Mouse (Mus musculus) E14TG2a.4 (cell line): Measurements from ENCODE around the gene Serpinb9d.

ENCODE experiments used
- CTCF ChIP-seq: conservative IDR thresholded peaks from 2 replicates; pipeline ENCODE4 v1.5.1; 2014; ENCODE audit warnings: low read length
- NANOG ChIP-seq: IDR thresholded peaks from 2 replicates; pipeline ENCODE4 v1.6.1; 2014; ENCODE audit warnings: borderline replicate concordance, low read length, mixed read lengths
- POU5F1 ChIP-seq: IDR thresholded peaks from 2 replicates; pipeline ENCODE4 v1.6.1; 2014; ENCODE audit warnings: low read length, borderline replicate concordance

DNA sequence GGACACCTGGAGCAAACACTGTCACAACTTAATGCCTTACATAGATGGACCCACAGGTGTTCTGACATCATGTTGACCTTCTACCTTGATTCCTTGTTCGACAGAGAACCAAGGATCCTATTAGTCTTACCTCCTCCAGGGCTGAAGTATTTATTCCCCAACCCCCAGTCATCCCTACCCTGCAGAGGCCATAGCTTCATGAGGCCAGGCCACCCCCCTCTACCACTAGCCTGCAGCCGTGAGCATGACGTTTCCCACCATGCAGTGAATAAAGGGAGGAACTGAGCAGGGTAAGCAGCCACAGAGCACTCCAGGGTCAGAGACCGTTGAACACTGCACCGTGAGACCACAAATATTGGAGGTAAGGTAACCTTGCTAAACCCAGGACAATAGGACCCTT lies at the start of gene Serpinb9d:
- no peak for TF ChIP-seq CTCF
- TF ChIP-seq NANOG, result no peak
- no peak for TF ChIP-seq POU5F1
